Mouse (Mus musculus): ENCODE data around the gene Il2rb.

The Il2rb gene

DNA sequence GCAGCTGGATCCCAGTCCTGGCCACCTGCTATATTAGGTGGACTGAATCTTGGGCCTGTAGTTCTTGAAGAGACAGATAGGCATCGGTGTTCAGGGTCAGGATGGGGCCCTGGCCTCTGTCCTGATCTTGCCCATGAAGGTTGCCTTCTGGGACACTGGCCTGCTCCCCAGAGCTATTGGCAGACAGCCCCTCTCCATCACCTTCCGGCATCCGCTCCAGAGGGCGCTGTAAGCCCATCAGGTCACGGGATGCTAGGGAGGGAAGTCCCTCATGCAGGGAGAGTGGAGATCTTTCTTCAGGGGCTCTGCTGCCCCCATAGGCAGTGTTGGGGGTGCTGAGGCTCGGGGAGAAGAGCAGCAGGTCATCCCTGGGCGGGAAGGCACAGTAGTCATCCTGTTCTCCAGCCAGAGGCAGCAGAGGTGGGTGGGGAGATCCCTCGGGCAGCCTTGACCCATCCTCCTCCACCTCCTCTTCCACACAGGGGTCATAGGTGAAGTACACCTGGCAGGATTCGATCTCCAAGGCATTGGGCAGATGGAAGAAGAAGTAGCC, 13.5 kb downstream of the Il2rb start:
- DNase-seq (ENCODE audit: low spot score) = peak; percentile 57

DNA sequence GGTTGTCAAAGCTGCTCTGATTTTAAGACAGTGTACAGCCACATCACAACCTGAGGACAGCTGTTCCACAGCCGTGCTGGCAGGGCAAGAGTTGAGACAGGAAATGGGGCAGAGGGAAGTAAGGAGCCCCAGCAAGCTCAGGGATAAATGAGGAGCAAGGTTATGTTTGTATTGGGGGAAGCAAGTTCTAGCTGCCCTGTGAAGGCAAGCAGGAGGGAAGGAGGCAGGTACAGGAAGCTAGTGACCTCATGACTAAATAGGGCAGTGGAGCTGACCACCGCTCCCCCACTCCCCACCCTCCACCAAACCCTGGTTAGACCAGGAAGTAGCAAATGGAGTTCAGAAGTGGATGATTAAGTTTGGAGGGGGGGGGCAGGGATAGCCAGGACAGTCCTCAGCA, 14.1 kb downstream of the Il2rb start:
- DNase-seq (ENCODE audit: low spot score) = no peak

DNA sequence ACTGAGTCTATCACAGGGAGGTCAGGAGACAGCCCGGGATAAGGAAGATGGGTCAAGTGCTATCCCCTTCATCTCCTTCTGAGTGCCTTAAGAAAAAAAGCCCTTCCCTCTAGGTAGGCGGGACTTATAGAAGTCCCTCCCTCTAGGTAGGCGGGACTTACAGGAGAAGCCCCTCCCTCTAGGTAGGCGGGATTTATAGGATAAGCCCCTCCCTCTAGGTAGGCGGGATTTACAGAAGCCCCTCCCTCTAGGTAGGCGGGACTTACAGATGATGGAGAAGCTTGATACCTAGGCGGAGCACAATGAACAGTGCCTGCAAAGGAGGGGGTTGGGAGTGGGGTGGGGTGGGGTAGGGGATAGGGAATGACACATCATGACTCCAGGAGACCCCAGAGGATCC, 15.0 kb downstream of the Il2rb start:
- no peak for DNase-seq (ENCODE audit: low spot score)

DNA sequence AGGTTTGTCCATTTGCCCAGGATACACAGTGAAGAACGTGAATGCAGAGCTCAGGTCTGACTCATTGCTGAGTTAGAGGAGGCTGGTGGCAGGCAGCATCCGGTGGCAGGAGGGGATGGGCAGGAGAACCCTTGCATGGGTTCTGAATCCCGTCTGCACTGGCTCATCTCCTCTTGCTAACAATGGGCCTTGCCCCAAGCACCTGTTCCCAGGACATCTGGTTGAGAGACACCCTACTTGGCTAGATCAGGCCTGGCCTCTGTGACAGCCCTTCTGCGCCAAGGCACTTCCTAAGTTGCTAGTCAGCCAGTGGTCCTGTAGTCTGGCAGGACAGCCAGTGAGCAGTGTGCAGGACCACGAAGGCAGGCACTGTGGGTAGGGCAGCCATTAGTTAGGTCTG, 15.6 kb downstream of the Il2rb start:
- no peak for DNase-seq (ENCODE audit: low spot score)

DNA sequence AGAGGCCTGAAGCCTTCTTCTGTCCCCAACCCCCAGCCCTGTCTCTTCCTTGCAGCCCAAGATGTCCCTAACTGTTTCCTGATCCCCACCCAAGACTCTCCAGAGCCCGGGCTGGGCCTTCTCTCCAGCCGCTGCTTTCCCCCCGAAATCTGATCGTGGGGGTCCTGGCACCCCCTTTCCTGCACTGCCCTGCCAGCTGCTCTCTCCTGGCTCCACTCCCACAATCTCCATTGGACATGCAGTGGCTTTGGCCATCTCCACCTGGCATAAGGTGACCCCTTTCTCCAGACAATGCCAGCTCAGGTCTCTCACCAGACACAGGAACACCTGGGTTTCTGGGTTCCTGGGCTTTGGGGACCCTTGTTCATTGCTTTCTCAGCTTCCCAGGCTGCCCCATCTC, 17.0 kb downstream of the Il2rb start:
- no peak for DNase-seq (ENCODE audit: low spot score)

DNA sequence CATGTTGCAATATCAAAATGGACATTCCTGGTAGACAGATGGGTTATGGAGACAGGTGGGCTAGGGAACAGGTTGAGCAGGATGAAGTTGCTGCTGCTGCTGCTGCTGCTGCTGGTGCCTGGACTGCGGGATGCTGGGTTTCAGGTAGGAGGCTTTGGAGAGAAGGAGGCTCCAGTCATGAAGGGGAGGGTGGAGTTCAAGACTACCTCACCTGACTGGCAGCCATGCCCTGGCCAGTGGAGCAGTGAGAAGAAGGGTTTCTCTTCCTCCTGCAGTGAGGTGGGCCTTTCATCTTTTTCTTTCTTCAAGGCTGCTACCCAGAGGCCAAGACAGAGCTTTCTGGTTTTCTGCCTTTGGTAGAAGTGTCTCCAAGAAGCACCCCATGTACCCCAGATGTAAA, 18.2 kb downstream of the Il2rb start:
- DNase-seq (ENCODE audit: low spot score) = no peak

DNA sequence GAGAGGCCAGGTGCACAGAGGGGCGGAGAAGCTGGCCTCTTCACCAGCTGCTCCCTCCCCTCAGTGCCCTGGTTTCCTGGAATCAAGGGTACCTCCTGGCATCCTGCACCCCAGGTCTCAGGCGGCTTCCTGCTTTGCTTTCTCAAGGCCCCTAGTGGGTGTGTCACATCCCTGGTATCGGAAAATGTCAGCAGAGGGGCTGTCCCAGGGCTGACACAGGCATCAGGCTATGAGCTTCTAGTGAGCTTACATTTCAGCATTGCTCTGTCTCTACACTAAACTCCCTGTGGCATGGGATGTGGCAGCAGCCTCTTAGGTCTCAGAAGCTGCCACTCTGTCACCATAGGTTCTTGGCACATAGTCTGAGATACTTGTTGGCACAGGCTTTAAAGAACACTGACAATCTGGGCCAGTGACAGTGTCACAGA, 19.5 kb downstream of the Il2rb start:
- no peak for DNase-seq (ENCODE audit: low spot score)

DNA sequence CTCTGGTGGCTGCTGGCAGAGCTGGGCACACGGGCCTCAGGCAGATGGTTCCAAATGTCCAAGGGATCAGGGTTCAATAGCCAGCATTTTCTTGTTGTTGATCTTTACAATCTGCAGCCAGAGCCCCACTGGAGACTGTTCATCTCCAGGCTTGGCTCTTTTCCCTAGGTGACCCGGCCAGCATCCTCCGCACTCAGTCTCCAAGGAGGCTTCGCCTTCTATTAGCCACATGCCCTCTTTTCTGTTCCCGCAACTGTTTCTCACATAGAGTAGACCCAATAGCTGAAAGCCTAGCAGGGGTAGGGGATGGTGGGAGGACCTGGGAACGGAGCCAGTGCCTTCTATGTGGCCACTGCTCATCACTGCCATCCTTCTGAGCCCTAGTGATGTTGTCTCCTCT, 21.6 kb downstream of the Il2rb start:
- no peak for DNase-seq (ENCODE audit: low spot score)

DNA sequence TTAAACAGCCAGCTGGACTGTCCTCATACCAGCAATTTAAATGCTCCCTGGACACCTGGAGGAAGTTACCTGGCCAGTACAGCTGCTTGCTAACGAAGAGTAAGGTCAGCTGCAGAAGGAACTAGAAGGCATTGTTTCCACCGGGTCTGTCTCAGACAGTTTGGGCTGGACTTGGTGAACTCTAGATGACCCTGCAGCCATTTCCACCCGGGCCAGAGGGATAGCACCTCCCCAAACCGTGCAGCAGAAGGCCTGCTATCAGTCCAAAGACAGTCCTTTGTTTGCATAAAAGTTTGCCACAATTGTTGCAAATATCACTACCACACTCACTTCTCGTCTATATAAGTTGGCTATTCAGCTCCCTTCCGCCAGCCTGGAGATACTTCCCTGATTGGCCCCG, 23.2 kb downstream of the Il2rb start:
- DNase-seq (ENCODE audit: low spot score) = no peak

DNA sequence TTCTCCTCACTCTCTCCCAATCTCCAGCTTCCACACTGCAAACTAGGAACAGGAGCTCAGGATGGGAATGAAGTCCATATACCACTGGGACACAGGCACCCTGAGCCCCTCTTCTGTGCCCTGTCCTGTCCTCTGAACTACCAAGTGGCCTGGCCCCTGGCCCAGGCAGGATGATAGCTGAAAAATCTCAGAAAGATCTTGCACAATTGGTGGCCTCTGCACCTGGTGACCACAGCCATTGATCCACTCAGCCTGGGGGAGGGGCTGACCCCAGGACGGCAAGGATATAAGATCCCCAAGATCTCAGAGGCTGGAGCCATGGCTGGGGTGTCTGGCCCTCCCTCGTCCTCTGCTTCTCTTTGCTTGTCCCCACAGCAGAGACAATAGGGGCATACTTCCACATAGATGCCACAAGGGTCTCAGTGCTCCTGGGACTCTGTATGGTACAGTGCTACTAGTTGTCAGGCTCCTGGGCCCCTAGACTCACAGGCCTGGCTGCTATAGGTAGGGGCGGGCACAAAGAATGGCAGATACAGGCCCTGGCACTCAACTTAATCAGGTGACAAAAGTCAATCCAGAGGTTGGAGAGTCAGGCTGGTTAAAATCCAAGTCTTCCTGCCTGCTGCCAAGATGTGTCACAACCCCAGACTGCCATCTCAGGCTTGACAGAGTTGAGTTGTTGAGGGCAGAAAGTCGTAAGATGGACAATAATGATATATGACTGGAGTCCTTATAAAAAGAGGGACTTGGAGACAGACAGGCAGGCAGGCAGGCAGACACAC, 24.4 kb downstream of the Il2rb start:
- DNase-seq (ENCODE audit: low spot score) = no peak

DNA sequence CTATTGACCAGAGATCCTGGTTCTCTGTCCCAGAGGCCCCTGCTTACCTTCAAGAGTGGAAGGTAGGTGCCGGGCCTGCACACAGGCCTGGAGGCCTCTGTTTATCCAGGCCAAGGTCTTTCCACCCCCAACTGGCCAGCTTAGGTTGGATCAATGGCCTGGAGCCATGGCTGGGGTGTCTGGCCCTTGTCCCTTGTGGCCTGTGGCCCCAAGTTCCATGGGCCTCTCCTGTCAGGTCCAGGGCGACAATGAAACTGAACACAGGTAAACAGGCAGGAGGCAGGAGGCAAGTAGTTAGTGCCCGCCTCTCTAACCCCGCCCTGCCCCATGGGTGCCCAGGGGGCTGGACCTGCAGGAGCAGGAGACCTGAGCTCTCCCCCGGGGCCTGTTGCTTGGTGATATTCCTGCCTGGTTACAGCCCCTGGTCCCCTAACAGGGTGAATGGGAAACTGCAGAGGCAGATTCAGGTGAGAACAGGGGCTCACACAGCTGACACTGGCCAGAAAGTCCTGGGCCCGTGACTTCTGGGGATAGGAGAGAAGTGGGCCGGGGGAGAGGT, 26.6 kb downstream of the Il2rb start, which contains the start of gene Tmprss6:
Tmprss6 (minus strand) TSS at position 256 of the 559 bp plus-strand sequence.
- no peak for DNase-seq (ENCODE audit: low spot score)

DNA sequence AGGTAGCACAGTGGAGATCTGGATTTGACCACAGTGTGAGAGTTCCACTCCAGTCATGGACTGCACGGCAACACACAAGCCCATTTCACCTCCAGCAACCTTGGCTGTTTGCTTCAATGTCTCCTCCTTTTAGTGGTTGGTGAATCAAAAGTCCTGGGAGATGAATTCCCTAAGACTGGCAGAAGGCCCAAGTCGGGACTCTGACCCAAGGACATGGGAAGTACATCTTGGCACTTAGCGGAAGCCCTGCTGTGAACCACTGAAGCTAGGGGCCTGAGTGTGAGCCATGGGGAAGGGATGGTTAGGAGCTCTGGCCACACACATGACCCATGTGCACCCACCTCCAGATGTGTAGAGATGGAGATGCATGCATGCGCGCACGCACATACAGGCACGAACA, 27.5 kb downstream of the Il2rb start:
- DNase-seq (ENCODE audit: low spot score) = no peak

DNA sequence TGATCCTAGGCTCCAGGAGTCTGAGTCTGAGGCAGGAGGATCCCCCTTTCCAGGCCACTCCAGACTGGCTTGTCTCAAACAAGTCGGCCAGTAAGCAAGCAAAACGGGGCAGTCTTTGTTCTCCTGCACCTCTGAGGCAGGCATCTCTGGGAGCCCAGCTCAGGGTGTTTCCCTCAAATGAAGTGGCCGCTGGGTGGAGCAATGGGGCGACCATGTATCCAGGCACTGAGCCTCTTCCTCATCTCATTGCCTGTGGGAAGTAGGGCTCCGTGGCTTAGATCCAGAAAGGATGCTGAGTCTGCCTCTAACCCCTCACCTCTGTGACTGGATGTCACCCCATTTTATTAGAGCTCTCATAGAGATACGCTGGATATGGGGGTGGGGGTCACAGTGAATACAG, 28.3 kb downstream of the Il2rb start:
- DNase-seq (ENCODE audit: low spot score) = no peak

DNA sequence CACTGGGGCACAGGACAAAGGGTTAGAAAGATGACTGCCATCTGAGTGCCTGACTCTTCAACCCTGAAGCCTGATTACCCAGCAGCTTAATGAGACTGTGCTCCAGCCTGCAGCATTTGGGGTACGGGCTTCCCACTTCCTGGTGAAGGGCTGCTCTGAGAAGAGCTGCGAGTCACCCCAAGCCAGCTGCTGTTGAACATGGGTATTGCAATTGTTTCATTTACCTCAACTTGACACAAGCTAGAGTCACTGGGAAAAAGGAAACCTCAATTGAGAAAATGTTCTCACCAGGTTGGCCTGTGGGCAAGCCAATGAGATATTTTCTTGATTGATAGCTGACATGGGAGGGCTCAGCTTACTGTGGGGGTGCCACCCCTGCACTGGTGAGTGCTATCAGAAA, 32.1 kb downstream of the Il2rb start:
- no peak for DNase-seq (ENCODE audit: low spot score)

DNA sequence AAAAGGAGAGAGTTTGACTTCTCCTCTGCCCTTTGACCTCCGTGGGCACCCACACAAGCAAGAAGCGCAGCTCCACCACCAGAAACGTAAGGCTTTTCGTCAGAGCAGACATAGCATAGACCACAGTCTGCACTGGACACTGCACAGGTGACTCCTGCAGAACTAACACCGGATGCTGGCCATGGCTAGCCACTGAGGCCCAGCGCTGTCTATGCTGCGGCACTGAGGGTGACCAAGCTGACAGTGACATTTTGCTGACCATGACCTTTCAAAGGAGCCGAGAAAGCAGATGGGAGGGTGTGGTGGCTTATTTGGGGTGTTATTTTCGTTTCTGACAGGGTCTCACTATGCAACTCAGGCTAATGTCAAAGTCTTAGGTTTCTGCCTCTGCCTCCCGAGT, 37.9 kb downstream of the Il2rb start:
- no peak for DNase-seq (ENCODE audit: low spot score)

DNA sequence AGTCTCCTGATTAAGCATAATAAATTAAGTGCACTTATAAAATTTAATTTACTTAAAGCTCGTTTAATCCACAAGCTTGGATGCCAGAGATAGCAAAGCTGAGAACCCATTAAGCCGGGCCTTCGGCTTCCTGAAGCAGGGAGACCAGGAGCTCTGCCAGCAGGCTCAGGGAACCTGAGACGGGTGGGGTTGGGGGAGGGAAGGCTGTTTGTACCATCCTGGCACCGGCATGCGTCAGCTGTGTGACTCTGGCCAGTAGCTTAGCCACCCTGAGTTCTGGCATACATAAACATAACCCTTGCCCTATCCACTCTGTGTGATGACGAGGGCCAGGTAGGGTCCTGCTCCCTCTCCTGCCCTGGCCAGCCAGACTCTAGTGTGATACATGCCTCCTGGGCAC, 39.0 kb downstream of the Il2rb start:
- no peak for DNase-seq (ENCODE audit: low spot score)

DNA sequence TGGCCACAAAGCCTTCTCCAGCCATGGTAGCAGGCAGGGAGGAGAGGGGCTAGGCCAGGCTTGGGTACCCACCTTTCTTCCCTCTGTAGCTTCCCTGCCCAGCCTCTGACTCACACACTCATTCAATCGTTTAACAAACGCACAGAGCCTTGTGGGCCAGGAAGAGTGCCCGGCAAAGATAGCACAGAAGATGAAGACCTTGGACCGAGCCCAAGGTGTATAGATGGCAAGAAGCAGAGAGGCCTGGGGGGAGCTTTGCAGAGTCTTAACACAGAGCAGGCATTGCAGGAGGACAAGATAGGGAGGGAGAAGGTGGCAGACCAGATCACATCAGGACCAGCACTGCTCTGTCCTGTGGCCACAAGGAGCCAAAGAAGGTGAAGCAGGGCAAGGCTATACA, 39.9 kb downstream of the Il2rb start:
- no peak for DNase-seq (ENCODE audit: low spot score)

DNA sequence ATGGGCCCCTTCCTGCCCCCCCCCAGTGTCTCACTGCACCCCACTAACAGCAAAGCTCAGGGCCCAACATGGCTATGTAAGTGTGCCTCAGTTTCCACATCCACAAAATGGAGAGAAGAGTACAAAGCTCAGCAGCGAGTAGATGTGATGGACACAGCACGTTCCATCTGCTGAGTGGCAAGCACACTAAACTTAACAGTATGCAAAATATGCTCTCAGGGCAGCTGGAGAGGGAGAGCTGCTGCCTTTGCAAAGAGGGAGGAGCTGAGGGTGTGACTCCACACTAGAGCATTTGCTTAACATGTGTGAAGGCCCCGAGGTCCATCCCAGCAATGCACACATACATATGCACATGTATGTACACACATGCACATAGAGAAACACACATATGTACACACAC, 42.1 kb downstream of the Il2rb start:
- no peak for DNase-seq (ENCODE audit: low spot score)

DNA sequence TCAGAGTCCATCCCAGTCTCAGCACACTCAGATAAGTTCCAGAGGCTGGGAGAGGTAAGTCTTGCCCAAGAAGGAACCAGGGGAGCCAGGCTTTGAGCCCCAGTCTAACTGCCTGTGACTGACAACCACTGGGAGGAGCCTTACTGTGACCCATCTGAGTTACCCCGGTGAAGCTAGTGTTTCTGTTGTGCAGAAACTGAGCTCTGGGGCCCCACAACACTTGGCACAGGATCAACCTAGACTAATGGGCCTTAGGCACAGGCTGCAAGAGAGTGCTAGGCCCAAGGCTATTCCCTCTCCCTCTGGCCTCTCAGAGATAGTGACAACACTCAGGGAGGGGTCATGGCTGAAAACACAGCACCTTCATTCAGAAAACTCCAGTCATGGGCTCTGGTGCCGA, 43.9 kb downstream of the Il2rb start:
- DNase-seq (ENCODE audit: low spot score) = no peak

DNA sequence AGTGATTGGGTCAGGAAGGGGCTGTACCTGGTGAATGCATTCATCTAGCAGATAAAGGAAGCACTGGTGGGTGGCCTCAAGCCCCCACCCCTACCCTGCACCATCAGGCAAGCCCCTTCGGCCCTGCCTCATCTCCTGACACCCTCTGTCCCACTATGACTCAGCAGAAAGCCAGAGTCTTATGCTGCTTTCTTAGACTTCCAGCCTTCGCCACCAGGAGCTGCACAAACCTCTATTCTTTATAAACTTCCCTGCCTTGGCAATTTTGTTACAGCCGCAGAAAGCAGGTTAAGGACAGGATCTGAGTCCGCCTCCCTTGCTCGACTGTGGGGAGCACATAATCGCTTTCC, 44.7 kb downstream of the Il2rb start:
- DNase-seq (ENCODE audit: low spot score) = no peak

DNA sequence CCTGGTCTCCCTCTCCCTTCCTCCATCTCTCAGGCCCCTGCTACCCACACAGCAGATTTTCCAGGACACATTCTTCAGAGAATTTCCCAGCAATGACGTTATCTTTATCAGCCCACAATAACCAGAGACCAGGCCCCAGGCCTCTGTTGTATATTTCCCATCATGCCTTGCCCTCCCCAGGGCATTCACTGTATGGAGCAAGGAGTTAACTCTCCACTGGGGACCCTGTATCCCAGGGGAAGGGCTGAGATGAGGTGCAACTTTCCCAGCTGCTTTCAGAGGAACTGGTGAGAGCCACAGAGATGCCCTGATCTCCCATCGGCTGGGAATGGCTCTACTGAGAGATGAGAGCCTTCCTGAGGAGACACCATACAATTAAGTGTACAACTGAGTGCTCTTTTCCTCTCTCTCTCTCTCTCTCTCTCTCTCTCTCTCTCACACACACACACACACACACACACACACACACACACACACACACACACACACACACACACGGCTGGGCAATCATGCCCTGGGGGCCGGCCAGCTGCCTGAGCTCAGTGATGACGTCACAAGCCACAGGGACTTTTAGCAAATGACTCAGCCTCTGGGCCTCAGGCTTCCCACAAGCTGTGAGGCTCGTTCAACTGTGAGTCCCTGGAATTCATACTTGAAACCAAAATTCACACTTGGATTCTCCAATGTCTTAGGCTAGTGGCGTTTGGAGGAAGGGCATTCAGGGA, 45.2 kb downstream of the Il2rb start:
- DNase-seq (ENCODE audit: low spot score) = no peak

DNA sequence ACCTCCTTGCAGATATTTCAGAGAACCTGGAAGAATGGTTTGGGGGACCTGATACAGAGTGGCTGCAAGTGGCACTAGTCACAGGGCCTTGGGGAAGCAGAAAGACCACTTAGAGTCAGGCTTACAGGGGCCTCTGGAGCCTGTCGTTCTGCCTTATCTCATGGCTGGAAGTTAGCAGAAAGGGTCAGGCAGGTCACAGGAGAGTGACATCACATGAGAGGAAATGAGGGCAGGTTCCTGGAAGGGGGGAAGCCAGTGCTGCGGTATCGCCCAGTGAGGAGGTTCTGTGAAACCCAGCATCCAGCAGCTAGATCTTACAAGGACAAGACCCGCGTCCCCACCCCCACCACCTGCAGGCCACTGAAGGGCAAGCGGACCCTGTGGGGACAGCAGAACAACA, 45.9 kb downstream of the Il2rb start:
- no peak for DNase-seq (ENCODE audit: low spot score)

All from testis, postnatal 10 days (tissue).